Mouse (Mus musculus) gastrocnemius, adult 2 months (tissue): ENCODE data around the gene Rapsn. TPM values are rescaled to one million over a fixed set of nuclear protein-coding genes. Genes with fewer than 3 reads are reported as not detected.

Experiments
- DNase-seq: peaks from one replicate; pipeline ENCODE4 v3.0.0; 2022
- H3K27ac ChIP-seq: fragments of 200-600 bp; 2 replicates; pipeline ENCODE4 v1.8.1; 2022; ENCODE audit warnings: mild to moderate bottlenecking
- H3K4me3 ChIP-seq: fragments of 200-600 bp; 2 replicates; pipeline ENCODE4 v1.8.1; 2022; ENCODE audit warnings: mild to moderate bottlenecking, moderate library complexity
- CTCF ChIP-seq: fragments of 200-600 bp; IDR thresholded peaks from 2 replicates; pipeline ENCODE4 v1.8.1; 2022; ENCODE audit warnings: antibody characterized with exemption, mild to moderate bottlenecking, moderate library complexity
- intact Hi-C: fragments of 180-260 bp; cut with DNase I; formaldehyde crosslinking; loops from one replicate; pipeline ENCODE4 v1.15.1; 2025
- total RNA-seq, 2 experiments: library from RNA; stranded (reverse); gene quantifications; 2 replicates each; pipeline ENCODE4 v1.2.3; 2021

The Rapsn gene
- total RNA-seq, 2 experiments from 2014 or later: 28.3 to 30.2 TPM

- Histone ChIP-seq H3K27ac (peak within 1 kb of the TSS; percentile 95), H3K4me3 (peak within 1 kb of the TSS; percentile 86)
- peak; percentile 97 for DNase-seq
- intact Hi-C loops: loop anchor here (1.0 kb wide), 2 partner anchors 16 to 31 kb away; partner anchors contain the start of gene Psmc3
- TF ChIP-seq CTCF: no peak
These were observed 34.8 kb downstream of the Rapsn start, which contains the start of gene Slc39a13 for GRCm38 (mm10) chr2:91070076-91070800. Slc39a13 (minus strand) TSS chr2:91070417.

- TF ChIP-seq CTCF: no peak
- DNase-seq: no peak
- Histone ChIP-seq H3K4me3 (peak overlapping the region; percentile 86), H3K27ac (peak overlapping the region; percentile 95)
- intact Hi-C loops: no loop called here
These were observed 35.6 kb downstream of the Rapsn start for GRCm38 (mm10) chr2:91071059-91071458.

GRCm38 (mm10) chr2:91072092-91072491 lies 36.7 kb downstream of the Rapsn start:
- H3K27ac ChIP-seq: no peak overlapping the region
- no peak for TF ChIP-seq CTCF
- intact Hi-C loops: no loop called here
- no peak overlapping the region for H3K4me3 ChIP-seq
- DNase-seq: no peak

- Histone ChIP-seq H3K4me3 (peak overlapping the region; percentile 71), H3K27ac (no peak overlapping the region; the same call in 1 of the 2 replicates)
- TF ChIP-seq CTCF: no peak
- DNase-seq: peak; percentile 7
- intact Hi-C loops: no loop called here
These were observed 42.5 kb downstream of the Rapsn start for GRCm38 (mm10) chr2:91077957-91078313.

- DNase-seq: no peak
- H3K27ac ChIP-seq: peak overlapping the region; percentile 74
- H3K4me3 ChIP-seq: peak overlapping the region; percentile 71
- no peak for TF ChIP-seq CTCF
- intact Hi-C loops: no loop called here
These were observed 43.0 kb downstream of the Rapsn start for GRCm38 (mm10) chr2:91078314-91079025.

GRCm38 (mm10) chr2:91079026-91079384 lies 43.6 kb downstream of the Rapsn start:
- intact Hi-C loops: no loop called here
- no peak for DNase-seq
- Histone ChIP-seq H3K27ac (peak overlapping the region; percentile 74), H3K4me3 (peak overlapping the region; percentile 71)
- no peak for TF ChIP-seq CTCF

GRCm38 (mm10) chr2:91080784-91081513 lies 45.5 kb downstream of the Rapsn start:
- no peak for DNase-seq
- no peak for TF ChIP-seq CTCF
- Histone ChIP-seq H3K27ac (peak overlapping the region; percentile 38; the same call in 1 of the 2 replicates), H3K4me3 (no peak overlapping the region)
- intact Hi-C loops: no loop called here

- TF ChIP-seq CTCF: no peak
- Histone ChIP-seq H3K27ac (peak within 1 kb of the TSS; percentile 95), H3K4me3 (peak within 1 kb of the TSS; percentile 28)
- DNase-seq: no peak
- intact Hi-C loops: no loop called here
These were observed 46.6 kb downstream of the Rapsn start, which contains the start of gene Spi1 for GRCm38 (mm10) chr2:91081775-91082695. Spi1 (plus strand) TSS chr2:91082390.

- intact Hi-C loops: no loop called here
These were observed 47.4 kb downstream of the Rapsn start for GRCm38 (mm10) chr2:91082844-91083243.

GRCm38 (mm10) chr2:91083366-91083940 lies 48.0 kb downstream of the Rapsn start:
- no peak for DNase-seq
- TF ChIP-seq CTCF: no peak
- peak overlapping the region; percentile 95 for H3K27ac ChIP-seq

More at GRCm38 (mm10) chr2:91082844-91083243, 47.4 kb downstream of the Rapsn start:
- Histone ChIP-seq H3K27ac (peak overlapping the region; percentile 95), H3K4me3 (peak overlapping the region; percentile 28)
- peak; percentile 65 for DNase-seq
- TF ChIP-seq CTCF: no peak

GRCm38 (mm10) chr2:91084179-91084820 lies 48.9 kb downstream of the Rapsn start:
- intact Hi-C loops: no loop called here
- Histone ChIP-seq H3K4me3 (peak overlapping the region; percentile 67), H3K27ac (peak overlapping the region; percentile 95)
- peak; percentile 90 for DNase-seq
- no peak for TF ChIP-seq CTCF

More at GRCm38 (mm10) chr2:91083366-91083940, 48.0 kb downstream of the Rapsn start:
- intact Hi-C loops: no loop called here
- H3K4me3 ChIP-seq: peak overlapping the region; percentile 28
